Mouse (Mus musculus): ENCODE results near the gene Prox2.

Gene Prox2

DNA sequence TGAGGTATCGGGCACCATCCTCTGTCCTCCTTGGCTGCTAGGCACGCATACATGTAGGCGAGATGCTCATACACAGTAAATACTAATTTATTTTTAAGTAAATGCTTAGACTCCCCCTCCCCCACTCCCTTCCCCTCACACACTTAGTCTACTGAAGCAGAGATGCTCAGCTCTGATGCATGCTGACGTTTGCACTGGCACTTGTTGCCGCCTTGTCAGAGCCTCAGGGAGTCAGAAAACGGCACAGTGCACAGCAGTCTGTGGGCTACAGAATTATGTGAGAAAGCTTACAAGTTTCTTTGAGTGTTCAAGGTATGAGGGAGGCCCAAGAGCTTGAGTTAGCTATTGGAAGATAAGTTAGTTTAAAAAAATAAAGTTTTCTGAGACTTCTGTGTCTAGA lies 20.8 kb upstream of the Prox2 start:
- DNase-seq (ENCODE audit: low spot score in 2 of 2): no peak

DNA sequence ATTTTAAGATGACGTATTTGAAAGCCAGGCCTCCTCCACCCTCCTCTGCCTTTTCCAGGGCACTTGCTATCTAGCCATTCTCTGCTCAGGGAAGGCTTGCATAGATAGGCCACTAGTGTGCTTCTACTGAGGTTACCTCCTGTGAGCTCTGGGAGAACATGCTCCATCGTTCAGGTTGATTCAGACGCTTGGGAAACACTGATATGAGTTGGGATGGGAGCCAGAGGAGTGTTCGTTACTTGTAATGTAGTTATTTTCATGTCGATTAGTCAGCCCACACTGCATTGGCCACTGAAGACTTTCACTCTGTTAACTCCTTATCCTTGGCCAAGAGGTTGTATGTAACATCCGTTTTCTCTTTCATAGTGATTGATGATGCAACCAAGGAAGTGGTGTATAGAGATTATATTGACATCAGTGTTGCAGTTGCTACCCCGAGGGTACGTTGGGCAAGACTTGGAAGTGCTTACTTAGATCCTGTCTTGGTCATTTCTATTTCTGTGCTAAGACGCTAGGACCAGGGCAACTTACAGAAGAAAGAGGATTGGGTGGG lies 18.9 kb upstream of the Prox2 start:
- DNase-seq (ENCODE audit: low spot score in 2 of 2): no peak

- no peak for DNase-seq (ENCODE audit: low spot score in 2 of 2)
These were observed 16.5 kb upstream of the Prox2 start for GRCm38 (mm10) chr12:85126986-85127603.

GRCm38 (mm10) chr12:85124751-85125150 lies 14.2 kb upstream of the Prox2 start:
- DNase-seq (ENCODE audit: low spot score in 2 of 2): no peak

DNA sequence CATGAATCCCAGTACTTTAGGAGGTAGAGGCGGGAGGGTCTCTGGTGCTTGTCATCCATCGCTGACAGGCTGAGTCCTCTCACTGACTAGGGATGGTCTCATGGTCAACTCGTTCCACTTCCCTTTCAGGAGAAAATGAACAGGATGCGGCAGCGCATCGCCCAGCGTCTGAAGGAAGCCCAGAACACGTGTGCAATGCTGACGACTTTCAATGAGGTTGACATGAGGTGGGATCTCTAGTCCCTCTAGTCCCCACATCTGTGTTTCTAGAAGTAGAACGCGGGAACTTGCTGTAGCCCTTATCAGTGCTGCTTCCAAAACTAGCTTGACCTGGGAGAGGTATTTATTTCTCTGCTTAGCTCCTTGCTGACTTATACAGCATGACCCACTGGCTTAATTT lies 13.1 kb upstream of the Prox2 start:
- DNase-seq (ENCODE audit: low spot score in 2 of 2): no peak

GRCm38 (mm10) chr12:85123108-85123530 lies 12.6 kb upstream of the Prox2 start:
- no peak for DNase-seq (ENCODE audit: low spot score in 2 of 2)

- no peak for DNase-seq (ENCODE audit: low spot score in 2 of 2)
These were observed 11.4 kb upstream of the Prox2 start for GRCm38 (mm10) chr12:85121806-85122459.

DNA sequence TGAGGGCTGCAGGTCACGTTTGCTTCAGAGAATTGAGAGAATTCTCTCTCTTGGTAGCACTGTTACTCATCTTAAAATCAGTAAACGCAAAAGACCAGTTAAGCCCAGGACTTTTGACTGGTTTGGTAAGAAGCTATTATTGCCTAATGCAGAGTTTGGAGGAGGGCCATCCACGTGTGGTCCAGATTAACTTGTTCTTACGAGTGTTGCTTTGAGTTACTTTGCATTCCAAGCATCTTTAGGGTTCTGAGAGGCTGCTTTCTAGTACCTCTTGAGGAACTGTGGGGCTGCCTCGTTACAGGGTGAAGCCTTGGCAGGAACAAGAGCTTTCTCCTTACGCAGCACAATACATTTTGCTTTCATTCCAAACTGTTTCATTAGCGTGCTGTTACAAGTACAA lies 5.1 kb upstream of the Prox2 start:
- no peak for DNase-seq (ENCODE audit: low spot score in 2 of 2)

DNA sequence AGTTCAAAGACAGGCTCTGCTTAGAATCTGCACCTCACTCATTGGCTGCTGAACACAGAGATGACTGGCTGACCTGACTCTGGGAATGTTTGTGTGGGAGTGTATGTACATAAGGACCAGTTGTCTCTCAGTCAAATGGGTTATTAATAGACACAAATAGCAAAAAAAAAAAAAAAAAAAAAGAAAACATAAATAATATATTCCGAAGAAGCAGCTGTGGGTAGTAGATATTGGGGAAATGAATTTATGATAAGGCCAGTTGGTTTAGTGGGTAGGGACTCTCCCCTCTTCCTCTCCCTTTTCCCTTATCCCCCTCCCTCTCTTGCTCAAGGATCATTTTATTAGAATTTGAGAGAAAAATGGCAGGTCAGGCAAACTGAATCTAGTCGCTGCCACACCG lies 3.4 kb upstream of the Prox2 start:
- no peak for DNase-seq (ENCODE audit: low spot score in 2 of 2)

GRCm38 (mm10) chr12:85113337-85113736 lies 2.8 kb upstream of the Prox2 start:
- no peak for DNase-seq (ENCODE audit: low spot score in 2 of 2)

DNA sequence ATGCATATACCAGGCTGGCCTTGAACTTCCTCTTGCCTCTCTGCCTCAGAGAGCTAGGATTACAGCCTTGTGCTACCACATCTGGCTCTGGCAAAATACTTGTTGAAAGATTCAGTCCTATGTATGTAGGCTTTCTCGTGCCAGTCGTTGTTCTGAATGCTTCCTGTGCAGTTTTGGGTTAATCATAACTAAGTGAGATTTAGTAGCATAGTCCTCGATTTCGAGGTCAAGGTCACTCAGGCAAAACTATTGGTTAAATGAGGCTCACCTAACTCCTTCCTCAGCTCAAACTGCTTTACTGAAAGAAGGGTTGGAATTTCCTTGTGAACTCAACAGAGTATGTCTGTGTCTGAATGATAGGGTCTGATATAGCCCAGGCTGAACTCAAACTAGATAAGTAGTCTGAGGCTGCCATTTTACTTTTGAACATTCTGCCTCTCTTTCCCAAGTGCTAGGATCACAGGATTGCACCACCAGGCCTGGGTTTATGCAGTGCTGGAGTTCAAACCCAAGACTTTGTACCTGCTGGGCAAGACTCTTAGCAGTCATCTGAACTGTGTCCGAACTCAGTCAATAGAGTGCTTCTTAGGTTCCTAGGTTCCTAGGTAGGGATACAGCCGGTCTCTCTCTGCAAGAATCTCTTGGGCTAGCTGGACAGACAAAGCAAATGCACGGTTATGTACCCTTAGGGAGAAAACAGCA lies 2.1 kb upstream of the Prox2 start:
- no peak for DNase-seq (ENCODE audit: low spot score in 2 of 2)

DNA sequence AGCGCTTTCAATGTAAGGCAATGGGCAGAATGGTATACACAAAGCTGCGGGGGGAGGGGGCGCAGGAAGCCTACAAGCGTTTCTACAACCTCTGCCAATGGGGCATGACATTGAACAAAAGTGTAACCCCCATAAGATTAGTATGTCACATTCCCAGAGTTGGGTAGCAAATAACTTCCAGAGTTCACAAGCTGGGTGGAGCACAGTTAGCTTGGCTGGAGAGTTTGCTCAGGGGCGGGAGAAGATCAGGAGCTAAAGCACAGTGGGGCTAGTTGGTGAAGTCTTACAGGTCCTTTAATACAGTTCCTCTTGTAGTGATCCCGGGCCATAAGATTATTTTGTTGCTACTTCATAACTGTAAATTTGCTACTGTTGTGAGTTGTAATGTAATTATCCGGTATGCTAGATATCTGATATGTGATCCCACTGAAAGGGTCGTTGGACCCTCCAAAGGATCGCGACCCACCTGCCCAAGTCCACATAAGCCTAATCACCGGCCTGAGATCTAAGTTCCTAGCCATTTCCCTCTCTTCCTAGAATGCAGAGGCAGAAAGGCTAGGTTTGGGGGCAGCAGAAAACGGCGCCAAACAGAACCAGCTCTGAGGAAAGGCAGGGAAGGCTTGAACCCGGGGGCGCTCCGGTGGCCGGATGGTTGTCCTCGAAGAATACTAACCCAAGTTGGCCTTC lies 405 bp downstream of the Prox2 start:
- no peak for DNase-seq (ENCODE audit: low spot score in 2 of 2)

GRCm38 (mm10) chr12:85109426-85109825 lies 1.1 kb downstream of the Prox2 start:
- DNase-seq (ENCODE audit: low spot score in 2 of 2): no peak

- no peak for DNase-seq (ENCODE audit: low spot score in 2 of 2)
These were observed 1.9 kb downstream of the Prox2 start for GRCm38 (mm10) chr12:85108643-85109042.

DNA sequence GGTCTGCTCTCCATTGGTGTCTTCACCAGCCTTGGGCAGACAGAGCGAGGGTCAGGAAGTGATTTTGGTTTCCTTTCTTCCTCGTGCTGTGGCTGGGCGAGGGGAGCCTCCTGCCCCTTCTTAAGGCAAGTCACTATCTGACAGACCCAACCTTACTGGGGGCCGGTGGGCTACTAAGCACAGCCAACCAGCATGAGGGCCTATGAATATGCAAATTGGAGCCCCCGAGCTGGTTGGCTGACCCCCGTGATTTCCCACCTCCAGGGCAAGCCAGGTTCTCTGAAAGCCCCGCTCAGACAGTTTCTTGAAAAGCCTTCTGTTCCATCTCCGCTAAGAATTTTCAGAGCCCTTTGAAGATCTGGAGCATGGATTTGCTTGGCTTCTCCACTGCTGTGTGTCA lies 4.3 kb downstream of the Prox2 start:
- no peak for DNase-seq (ENCODE audit: low spot score in 2 of 2)

GRCm38 (mm10) chr12:85104789-85105188 lies 5.8 kb downstream of the Prox2 start:
- no peak for DNase-seq (ENCODE audit: low spot score in 2 of 2)

DNA sequence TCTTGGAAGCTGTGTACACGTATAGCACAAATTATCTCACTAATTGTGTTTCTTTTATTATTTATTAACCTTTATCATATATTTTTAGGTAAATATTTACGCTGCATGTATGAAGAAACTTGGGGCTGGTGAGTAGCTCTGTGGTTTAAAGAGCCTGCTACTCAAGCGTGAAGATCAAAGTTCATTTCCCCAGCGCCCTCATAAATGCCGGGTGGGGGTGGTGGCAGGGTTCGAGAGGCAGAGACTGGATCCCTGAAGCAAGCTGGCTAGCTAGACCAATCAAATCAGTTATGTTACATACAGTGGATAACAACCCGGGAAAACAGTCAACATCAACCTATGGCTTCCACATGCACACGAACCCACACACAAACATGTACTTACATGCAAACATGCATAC lies 7.5 kb downstream of the Prox2 start:
- no peak for DNase-seq (ENCODE audit: low spot score in 2 of 2)

DNA sequence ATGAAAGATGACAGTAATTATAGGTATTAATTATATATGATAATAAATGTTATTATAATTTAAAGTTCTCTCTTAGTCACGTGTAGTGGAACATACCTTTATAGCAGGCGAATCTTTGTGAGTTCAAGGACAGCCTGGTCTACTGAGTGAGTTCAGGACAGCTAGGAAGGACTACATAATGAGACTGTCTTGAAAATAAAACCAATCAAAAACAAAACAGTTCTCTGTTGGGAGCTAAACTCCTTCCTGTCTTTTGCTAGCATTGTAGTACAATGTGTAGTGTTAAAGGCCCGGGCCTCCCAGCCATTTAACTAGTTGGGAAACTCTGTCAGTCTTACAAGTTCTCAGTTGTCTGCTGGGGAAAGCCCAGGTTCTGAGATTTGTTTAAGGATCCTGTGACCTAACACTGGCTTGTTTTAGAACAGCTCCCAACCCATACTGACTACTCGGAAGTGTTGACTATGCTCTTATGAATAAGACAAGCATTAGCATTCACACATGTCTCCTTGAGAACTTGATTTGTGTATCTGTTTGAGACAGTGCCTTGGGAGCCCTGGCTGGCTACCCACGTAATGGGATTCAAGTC lies 8.9 kb downstream of the Prox2 start:
- no peak for DNase-seq (ENCODE audit: low spot score in 2 of 2)

DNA sequence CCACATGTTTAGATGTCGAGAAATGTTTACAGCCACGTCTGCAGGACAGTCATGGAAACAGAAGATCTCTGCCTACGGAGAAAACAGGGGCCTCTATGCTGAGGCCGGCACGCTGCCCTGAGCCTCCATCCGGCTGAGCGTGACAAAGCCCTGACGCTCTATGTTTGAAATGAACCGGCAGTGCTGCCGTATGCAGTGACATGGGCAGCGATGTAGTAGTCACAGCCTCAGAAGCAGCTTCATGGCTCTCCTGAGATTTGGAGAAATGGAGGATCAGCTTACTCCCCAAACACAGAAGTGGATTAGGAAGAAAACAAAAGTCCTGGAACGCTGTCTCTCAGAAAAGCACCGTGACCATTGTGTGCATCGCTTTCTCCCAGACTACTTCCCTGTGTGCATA lies 9.6 kb downstream of the Prox2 start:
- DNase-seq (ENCODE audit: low spot score in 2 of 2): no peak

DNA sequence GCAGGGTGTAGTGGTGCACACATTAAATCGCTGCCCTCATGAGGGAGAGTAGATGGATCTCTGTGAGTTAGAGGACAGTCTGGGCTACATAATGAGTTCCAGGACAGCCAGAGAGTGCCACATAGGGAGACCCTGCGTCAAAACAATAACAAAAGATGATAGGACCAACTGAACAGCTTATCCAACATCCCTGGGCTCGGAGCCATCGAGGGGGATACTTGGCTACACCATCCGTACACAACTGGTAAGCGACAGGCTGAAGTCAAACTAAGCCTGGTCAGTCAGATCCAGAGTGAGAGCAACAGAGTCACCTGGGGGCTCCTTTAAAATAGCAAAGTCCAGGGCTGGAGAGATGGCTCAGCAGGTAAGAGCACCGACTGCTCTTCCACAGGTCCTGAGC lies 14.7 kb downstream of the Prox2 start:
- DNase-seq (ENCODE audit: low spot score in 2 of 2): no peak

DNA sequence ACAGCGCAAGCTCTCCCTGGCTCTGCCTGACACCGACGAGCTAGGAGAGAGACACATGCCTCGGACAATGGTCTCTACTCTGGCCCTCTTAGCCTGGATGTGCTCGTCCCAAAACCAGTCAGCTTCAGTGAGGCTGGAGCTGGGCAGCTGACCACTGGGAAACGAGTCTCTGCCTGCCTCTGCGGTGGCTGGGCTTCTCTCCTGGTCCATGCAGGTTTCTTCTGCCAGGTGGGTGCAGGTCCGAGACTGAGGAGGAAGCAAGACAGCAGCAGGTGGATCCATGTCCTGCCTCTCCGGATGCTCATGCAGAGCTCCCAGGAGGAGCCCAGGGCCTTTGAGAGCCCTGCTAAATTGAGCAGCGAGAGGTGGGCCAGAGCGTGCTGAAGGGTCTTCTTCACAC lies 15.4 kb downstream of the Prox2 start:
- DNase-seq (ENCODE audit: low spot score in 2 of 2): no peak

GRCm38 (mm10) chr12:85094706-85095105 lies 15.9 kb downstream of the Prox2 start:
- no peak for DNase-seq (ENCODE audit: low spot score in 2 of 2)

All from urinary bladder, adult 18-20 months (tissue).